ENCODE assay signal across 8 mouse cellular contexts in genomic region chr7:25379551-25380351, GRCm38 (mm10). TPM values are rescaled to one million over a fixed set of nuclear protein-coding genes. Genes with fewer than 3 reads are reported as not detected.
A peak's percentile ranks its signal among the peaks of the same experiment; 100 is the strongest.
DNase-seq lines count a peak whose midpoint lies in the region; ATAC-seq and TF ChIP-seq lines count a peak whose summit lies in the region.

No protein-coding gene starts in this region.

- TF ChIP-seq CTCF in gastrocnemius, adult 2 months (IDR thresholded peaks at IDR 0.05): peak; percentile 60
- TF ChIP-seq CTCF in bone marrow macrophage, adult 2 months (IDR thresholded peaks at IDR 0.05; ENCODE audit: low read depth, low read length): peak; percentile 16; the same call in 1 of the 2 replicates
- peak; percentile 70 for TF ChIP-seq CTCF in hindbrain, postnatal 0 days (IDR thresholded peaks at IDR 0.05; ENCODE audit: low read depth)

- peaks cover 37% of the 10 kb centered on the region for H3K36me3 ChIP-seq in forebrain, embryonic 13.5 days (ENCODE audit: poor library complexity, severe bottlenecking)
- H3K36me3 ChIP-seq in hindbrain, postnatal 0 days (ENCODE audit: insufficient read depth, low read length): peaks cover 14% of the 10 kb centered on the region
- H3K36me3 ChIP-seq in liver, embryonic 15.5 days (replicated peaks): peaks cover 20% of the 10 kb centered on the region; the same call in 1 of the 2 replicates
- no peaks in the 10 kb centered on the region for H3K36me3 ChIP-seq in neural tube, embryonic 11.5 days (ENCODE audit: control insufficient read depth, insufficient read depth, low read length)

- peaks cover 3% of the 10 kb centered on the region for H3K4me1 ChIP-seq in bone marrow macrophage, adult 2 months (ENCODE audit: control insufficient read depth, insufficient read depth, low read length)
- peaks cover 18% of the 10 kb centered on the region for H3K4me1 ChIP-seq in forebrain, embryonic 13.5 days
- H3K4me1 ChIP-seq in hindbrain, postnatal 0 days (ENCODE audit: insufficient read depth, low read length): peaks cover 14% of the 10 kb centered on the region; the same call in 1 of the 2 replicates
- peaks cover 36% of the 10 kb centered on the region for H3K4me1 ChIP-seq in liver, embryonic 15.5 days (replicated peaks)
- 0 out of 2 replicates have a peak, but pooled peaks cover 4% of the 10 kb centered on the region for H3K4me1 ChIP-seq in neural tube, embryonic 11.5 days (ENCODE audit: control insufficient read depth, insufficient read depth, low read length)

- no peak for TF ChIP-seq POLR2A in bone marrow macrophage, adult 2 months (IDR thresholded peaks at IDR 0.05; ENCODE audit: borderline replicate concordance, low read depth, low read length)

- ATAC-seq in forebrain, embryonic 13.5 days: peak; percentile 42; the same call in 1 of the 2 replicates
- ATAC-seq in hindbrain, postnatal 0 days: peak; percentile 36
- ATAC-seq in liver, embryonic 15.5 days (ENCODE audit: insufficient read depth): peak; percentile 32
- peak; percentile 56 for ATAC-seq in neural tube, embryonic 11.5 days (ENCODE audit: insufficient read depth, low FRiP score, low TSS enrichment)

- no peak for DNase-seq in gastrocnemius, adult 2 months
- DNase-seq in gastrocnemius, adult 8-10 months (ENCODE audit: low spot score in 2 of 2): no peak
- DNase-seq in hindbrain, postnatal 0 days (ENCODE audit: low spot score): peak; percentile 89
- DNase-seq in neural tube, embryonic 11.5 days (ENCODE audit: low spot score): peak; percentile 71
- DNase-seq in thymus, postnatal 36 days: peak; percentile 86 to 93

- peak overlapping the region; percentile 56 for H3K9ac ChIP-seq in forebrain, embryonic 13.5 days
- 0 out of 2 replicates have a peak overlapping the region, but pooled peaks have one; percentile 21 for H3K9ac ChIP-seq in hindbrain, postnatal 0 days (replicated peaks; ENCODE audit: low read length)
- H3K9ac ChIP-seq in liver, embryonic 15.5 days: peak overlapping the region; percentile 45
- H3K9ac ChIP-seq in neural tube, embryonic 11.5 days (ENCODE audit: low read length): peak overlapping the region; percentile 66

- intact Hi-C loops in gastrocnemius, adult 2 months (cut with DNase I): loop anchor here (5.0 kb wide), 1 partner anchor 62 kb away; the partner anchor contains the start of gene Megf8

- peak overlapping the region; percentile 65 for H3K27ac ChIP-seq in gastrocnemius, adult 2 months
- no peak overlapping the region for H3K27ac ChIP-seq in bone marrow macrophage, adult 2 months (ENCODE audit: insufficient read depth, low read depth, low read length)
- no peak overlapping the region for H3K27ac ChIP-seq in forebrain, embryonic 13.5 days
- 0 out of 2 replicates have a peak overlapping the region, but pooled peaks have one; percentile 15 for H3K27ac ChIP-seq in hindbrain, postnatal 0 days
- H3K27ac ChIP-seq in liver, embryonic 15.5 days (replicated peaks): no peak overlapping the region
- H3K27ac ChIP-seq in neural tube, embryonic 11.5 days (ENCODE audit: low read depth, low read length): no peak overlapping the region

- H3K27me3 ChIP-seq in forebrain, embryonic 13.5 days: peaks cover 11% of the 10 kb centered on the region
- H3K27me3 ChIP-seq in hindbrain, postnatal 0 days (ENCODE audit: insufficient read depth, low read length): no peaks in the 10 kb centered on the region
- peaks cover 15% of the 10 kb centered on the region for H3K27me3 ChIP-seq in liver, embryonic 15.5 days
- H3K27me3 ChIP-seq in neural tube, embryonic 11.5 days (ENCODE audit: control insufficient read depth, insufficient read depth, low read length): no peaks in the 10 kb centered on the region

- peak overlapping the region; percentile 62 for H3K4me2 ChIP-seq in forebrain, embryonic 13.5 days
- peak overlapping the region; percentile 55 for H3K4me2 ChIP-seq in hindbrain, postnatal 0 days (ENCODE audit: low read depth, low read length)
- H3K4me2 ChIP-seq in liver, embryonic 15.5 days: peak overlapping the region; percentile 82
- peak overlapping the region; percentile 68 for H3K4me2 ChIP-seq in neural tube, embryonic 11.5 days (ENCODE audit: low read depth)

- peak overlapping the region; percentile 60 for H3K4me3 ChIP-seq in gastrocnemius, adult 2 months
- H3K4me3 ChIP-seq in bone marrow macrophage, adult 2 months (ENCODE audit: insufficient read depth, low read length): no peak overlapping the region
- peak overlapping the region; percentile 29 for H3K4me3 ChIP-seq in forebrain, embryonic 13.5 days
- peak overlapping the region; percentile 26 for H3K4me3 ChIP-seq in hindbrain, postnatal 0 days (ENCODE audit: low read length)
- peak overlapping the region; percentile 48 for H3K4me3 ChIP-seq in liver, embryonic 15.5 days (replicated peaks)
- H3K4me3 ChIP-seq in neural tube, embryonic 11.5 days (ENCODE audit: low read depth, low read length): peak overlapping the region; percentile 25

- 2% methylated on average over 40 of the region's 42 CpGs for WGBS in forebrain, embryonic 13.5 days
- WGBS in hindbrain, postnatal 0 days: 5% methylated on average over 42 of the region's 42 CpGs
- WGBS in liver, embryonic 15.5 days (ENCODE audit: insufficient replicate concordance): 2% methylated on average over 42 of the region's 42 CpGs
- 2% methylated on average over 42 of the region's 42 CpGs for WGBS in neural tube, embryonic 11.5 days

- no peaks in the 10 kb centered on the region for H3K9me3 ChIP-seq in forebrain, embryonic 13.5 days (replicated peaks)
- no peaks in the 10 kb centered on the region for H3K9me3 ChIP-seq in hindbrain, postnatal 0 days (ENCODE audit: low read length)
- no peaks in the 10 kb centered on the region for H3K9me3 ChIP-seq in liver, embryonic 15.5 days (replicated peaks)
- no peaks in the 10 kb centered on the region for H3K9me3 ChIP-seq in neural tube, embryonic 11.5 days (ENCODE audit: control insufficient read depth, low read length)

RNA-seq across cellular contexts. Expression of gene Cnfn, which starts 10.2 kb away (rescaled TPM):
- not detected for total RNA-seq in gastrocnemius, adult 2 months (2021)
- not detected for total RNA-seq in gastrocnemius, adult 8-10 months (2022)
- polyA plus RNA-seq in bone marrow macrophage, adult 2 months (2012; ENCODE audit: insufficient read depth, insufficient read length, missing spikeins): not detected in 2 replicates
- not detected in 2 replicates for polyA plus RNA-seq in forebrain, embryonic 13.5 days (2015; fragmentation: Nextera tagmentation; extraction: Ambion mirVana)
- total RNA-seq in hindbrain, postnatal 0 days (2014; rRNA removed): not detected in 2 replicates
- polyA plus RNA-seq in hindbrain, postnatal 0 days (2015; fragmentation: Nextera tagmentation; extraction: Ambion mirVana): 0.30 and 0.89 TPM in 2 replicates
- polyA plus RNA-seq in liver, embryonic 15.5 days (2015; fragmentation: Nextera tagmentation; extraction: Ambion mirVana): 0.24 TPM in 1 of 2 replicates, not detected in the other
- not detected in 2 replicates for polyA plus RNA-seq in neural tube, embryonic 11.5 days (2014; fragmentation: Nextera tagmentation; extraction: Ambion mirVana)

RNA-seq across cellular contexts. Expression of gene Lipe, which starts 18.8 kb away (rescaled TPM):
- total RNA-seq in gastrocnemius, adult 2 months (2021): 10 to 100 TPM; 13.4 to 17.9 TPM
- 10 to 100 TPM; 10.6 to 28.0 (median 19.9) TPM for total RNA-seq in gastrocnemius, adult 8-10 months (2022)
- 28.7 and 37.1 TPM in 2 replicates for polyA plus RNA-seq in bone marrow macrophage, adult 2 months (2012; ENCODE audit: insufficient read depth, insufficient read length, missing spikeins)
- 10.6 and 11.9 TPM in 2 replicates for polyA plus RNA-seq in forebrain, embryonic 13.5 days (2015; fragmentation: Nextera tagmentation; extraction: Ambion mirVana)
- total RNA-seq in hindbrain, postnatal 0 days (2014; rRNA removed): 9.6 and 18.7 TPM in 2 replicates
- 7.8 and 9.1 TPM in 2 replicates for polyA plus RNA-seq in hindbrain, postnatal 0 days (2015; fragmentation: Nextera tagmentation; extraction: Ambion mirVana)
- 3.4 and 3.8 TPM in 2 replicates for polyA plus RNA-seq in liver, embryonic 15.5 days (2015; fragmentation: Nextera tagmentation; extraction: Ambion mirVana)
- 2.5 and 3.9 TPM in 2 replicates for polyA plus RNA-seq in neural tube, embryonic 11.5 days (2014; fragmentation: Nextera tagmentation; extraction: Ambion mirVana)

RNA-seq across cellular contexts. Expression of gene Cxcl17, which starts 32.9 kb away (rescaled TPM):
- not detected for total RNA-seq in gastrocnemius, adult 2 months (2021)
- total RNA-seq in gastrocnemius, adult 8-10 months (2022): not detected
- polyA plus RNA-seq in bone marrow macrophage, adult 2 months (2012; ENCODE audit: insufficient read depth, insufficient read length, missing spikeins): not detected in 2 replicates
- 0.40 and 0.45 TPM in 2 replicates for polyA plus RNA-seq in forebrain, embryonic 13.5 days (2015; fragmentation: Nextera tagmentation; extraction: Ambion mirVana)
- total RNA-seq in hindbrain, postnatal 0 days (2014; rRNA removed): not detected in 2 replicates
- 0.66 and 0.82 TPM in 2 replicates for polyA plus RNA-seq in hindbrain, postnatal 0 days (2015; fragmentation: Nextera tagmentation; extraction: Ambion mirVana)
- not detected in 2 replicates for polyA plus RNA-seq in liver, embryonic 15.5 days (2015; fragmentation: Nextera tagmentation; extraction: Ambion mirVana)
- polyA plus RNA-seq in neural tube, embryonic 11.5 days (2014; fragmentation: Nextera tagmentation; extraction: Ambion mirVana): 0.34 TPM in 1 of 2 replicates, not detected in the other

Comparison
In these comparisons a context has a peak if more than half of its experiments do, and no peak if none do; other contexts are left out.
1. DNase-seq: peak in hindbrain, postnatal 0 days (single experiment), neural tube, embryonic 11.5 days (single experiment) and thymus, postnatal 36 days (2 of 2); none in gastrocnemius, adult 2 months (single experiment) and gastrocnemius, adult 8-10 months (0 of 2).
2. H3K27ac ChIP-seq: peak in gastrocnemius, adult 2 months (single experiment) and hindbrain, postnatal 0 days (single experiment); none in bone marrow macrophage, adult 2 months (single experiment), forebrain, embryonic 13.5 days (single experiment), liver, embryonic 15.5 days (single experiment) and neural tube, embryonic 11.5 days (single experiment).
3. CTCF ChIP-seq: peak in every context shown above with its lines; median percentile 70 in hindbrain, postnatal 0 days; 60 in gastrocnemius, adult 2 months; 16 in bone marrow macrophage, adult 2 months.
4. Peak in every context shown above with its lines, with median percentiles within 50 percentile points of each other: ATAC-seq, H3K4me2 ChIP-seq and H3K9ac ChIP-seq.